8 mouse cellular contexts compared by ENCODE assay signal in the genomic region with DNA sequence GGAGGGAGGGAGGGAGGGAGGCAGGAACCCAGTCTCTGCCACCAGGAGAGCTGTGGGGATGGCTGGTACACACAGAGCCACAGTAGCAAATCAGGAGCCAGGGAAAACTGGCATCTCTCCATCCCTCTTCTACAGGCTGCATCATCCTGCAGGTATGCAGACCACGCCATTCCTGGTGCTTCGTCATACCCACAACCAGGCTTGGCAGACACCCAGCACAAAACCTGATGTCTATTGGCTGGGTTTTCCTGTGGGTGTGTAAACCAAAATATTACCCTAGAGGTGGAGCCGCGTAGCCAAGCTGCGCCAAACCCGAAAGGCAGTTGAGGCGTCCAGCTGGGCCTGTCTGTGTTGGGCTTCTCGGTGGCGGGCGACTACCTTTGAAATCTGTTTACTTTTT. TPM values are rescaled to one million over a fixed set of nuclear protein-coding genes. Genes with fewer than 3 reads are reported as not detected.
DNase-seq lines count a peak whose midpoint lies in the region; ATAC-seq and TF ChIP-seq lines count a peak whose summit lies in the region.

No protein-coding gene starts in this region.

- H3K27me3 ChIP-seq in intestine, postnatal 0 days (replicated peaks; ENCODE audit: control insufficient read depth, insufficient read depth, low read length), result no peaks in the 10 kb centered on the region
- peaks cover 8% of the 10 kb centered on the region; the same call in 1 of the 2 replicates for H3K27me3 ChIP-seq in limb, embryonic 10.5 days (ENCODE audit: low read depth, poor library complexity, severe bottlenecking)

- no peak for ATAC-seq in CD4-positive, CD25-positive, alpha-beta regulatory T cell, adult 4 months
- peak; percentile 26; the same call in 1 of the 2 replicates for ATAC-seq in intestine, postnatal 0 days
- ATAC-seq in erythroid progenitor cell, adult 5-6 weeks (replicated peaks; ENCODE audit: low FRiP score, poor library complexity, severe bottlenecking), result no peak

- no peak overlapping the region for H3K9ac ChIP-seq in intestine, postnatal 0 days (ENCODE audit: low read depth, low read length)

- no peak overlapping the region for H3K27ac ChIP-seq in intestine, postnatal 0 days (ENCODE audit: low read depth, low read length)
- H3K27ac ChIP-seq in limb, embryonic 10.5 days, result peak overlapping the region; percentile 23; the same call in 1 of the 2 replicates

- H3K4me1 ChIP-seq in intestine, postnatal 0 days (replicated peaks; ENCODE audit: control insufficient read depth, insufficient read depth, low read length), result no peaks in the 10 kb centered on the region
- H3K4me1 ChIP-seq in limb, embryonic 10.5 days, result peaks cover 53% of the 10 kb centered on the region

- TF ChIP-seq CTCF in intestine, postnatal 0 days (IDR thresholded peaks at IDR 0.05; ENCODE audit: low read depth), result no peak

- no peak overlapping the region for H3K4me3 ChIP-seq in intestine, postnatal 0 days (ENCODE audit: low read depth, low read length)
- no peak overlapping the region for H3K4me3 ChIP-seq in limb, embryonic 10.5 days

- no peaks in the 10 kb centered on the region for H3K9me3 ChIP-seq in intestine, postnatal 0 days (ENCODE audit: control insufficient read depth)
- H3K9me3 ChIP-seq in limb, embryonic 10.5 days (replicated peaks), result no peaks in the 10 kb centered on the region

- WGBS in intestine, postnatal 0 days, result 70% methylated on average over 10 of the region's 10 CpGs
- 80% methylated on average over 10 of the region's 10 CpGs for WGBS in limb, embryonic 10.5 days

- 0 out of 2 replicates have a peak, but pooled peaks cover under 1% of the 10 kb centered on the region for H3K36me3 ChIP-seq in intestine, postnatal 0 days (ENCODE audit: control insufficient read depth, insufficient read depth)
- H3K36me3 ChIP-seq in limb, embryonic 10.5 days, result peaks cover under 1% of the 10 kb centered on the region; the same call in 1 of the 2 replicates

- H3K4me2 ChIP-seq in intestine, postnatal 0 days (replicated peaks; ENCODE audit: low read depth), result no peak overlapping the region

- peak; percentile 35 for DNase-seq in CD4-positive, CD25-positive, alpha-beta regulatory T cell, adult 2 months (ENCODE audit: low read depth, low spot score)
- peak; percentile 53 to 58 for DNase-seq in adrenal gland, postnatal 36 days
- peak; percentile 72 to 84 for DNase-seq in frontal cortex, postnatal 36 days (ENCODE audit: low spot score in 2 of 2)
- DNase-seq in limb, embryonic 10.5 days (ENCODE audit: low spot score), result no peak
- peak; percentile 66 for DNase-seq in right cerebral cortex, postnatal 14 days

RNA-seq across cellular contexts. Expression of a gene that starts 17.5 kb away (rescaled TPM):
- 10 to 100 TPM; 16.2 to 31.3 TPM for polyA plus RNA-seq in CD4-positive, CD25-positive, alpha-beta regulatory T cell, adult 4 months (2017; shearing (Covaris generic))
- 1 to 10 TPM; 8.5 to 9.6 TPM for total RNA-seq in adrenal gland, postnatal 36 days (2021)
- 14.5 and 14.9 TPM in 2 replicates for polyA plus RNA-seq in intestine, postnatal 0 days (2015; fragmentation: Nextera tagmentation; extraction: Ambion mirVana)
- polyA plus RNA-seq in limb, embryonic 10.5 days (2016; fragmentation: Nextera tagmentation; extraction: Ambion mirVana), result 35.0 and 37.9 TPM in 2 replicates
- total RNA-seq in erythroid progenitor cell, adult 5-6 weeks (2015; ENCODE audit: low replicate concordance), result 1.3 and 4.7 TPM in 2 replicates
- total RNA-seq in erythroid progenitor cell, adult 5-6 weeks (2017; ENCODE audit: low replicate concordance), result 1.8 and 3.6 TPM in 2 replicates

RNA-seq across cellular contexts. Expression of a gene that starts 33.8 kb away (rescaled TPM):
- 10 to 100 TPM in 1 of 2 experiments, 1 to 10 TPM in 1; 8.6 to 16.0 TPM for polyA plus RNA-seq in CD4-positive, CD25-positive, alpha-beta regulatory T cell, adult 4 months (2017; shearing (Covaris generic))
- total RNA-seq in adrenal gland, postnatal 36 days (2021), result 1 to 10 TPM; 2.1 to 3.6 TPM
- 15.7 and 15.8 TPM in 2 replicates for polyA plus RNA-seq in intestine, postnatal 0 days (2015; fragmentation: Nextera tagmentation; extraction: Ambion mirVana)
- 0.77 and 1.3 TPM in 2 replicates for polyA plus RNA-seq in limb, embryonic 10.5 days (2016; fragmentation: Nextera tagmentation; extraction: Ambion mirVana)
- not detected in 2 replicates for total RNA-seq in erythroid progenitor cell, adult 5-6 weeks (2015; ENCODE audit: low replicate concordance)
- total RNA-seq in erythroid progenitor cell, adult 5-6 weeks (2017; ENCODE audit: low replicate concordance), result 0.26 TPM in 1 of 2 replicates, not detected in the other

RNA-seq across cellular contexts. Expression of a gene that starts 51.5 kb away (rescaled TPM):
- polyA plus RNA-seq in CD4-positive, CD25-positive, alpha-beta regulatory T cell, adult 4 months (2017; shearing (Covaris generic)), result not detected
- 1 to 10 TPM in 1 of 2 experiments, under 1 TPM in 1; 0.33 to 1.2 TPM for total RNA-seq in adrenal gland, postnatal 36 days (2021)
- 0.18 and 0.27 TPM in 2 replicates for polyA plus RNA-seq in intestine, postnatal 0 days (2015; fragmentation: Nextera tagmentation; extraction: Ambion mirVana)
- 0.46 and 0.48 TPM in 2 replicates for polyA plus RNA-seq in limb, embryonic 10.5 days (2016; fragmentation: Nextera tagmentation; extraction: Ambion mirVana)
- not detected in 2 replicates for total RNA-seq in erythroid progenitor cell, adult 5-6 weeks (2015; ENCODE audit: low replicate concordance)
- not detected in 2 replicates for total RNA-seq in erythroid progenitor cell, adult 5-6 weeks (2017; ENCODE audit: low replicate concordance)
